Mouse (Mus musculus): ENCODE results near the gene Bag2. TPM values are rescaled to one million over a fixed set of nuclear protein-coding genes. Genes with fewer than 3 reads are reported as not detected.

Gene Bag2
- polyA plus RNA-seq (2016; fragmentation: Nextera tagmentation; extraction: Ambion mirVana), result 80.2 and 83.1 TPM in 2 replicates

DNA sequence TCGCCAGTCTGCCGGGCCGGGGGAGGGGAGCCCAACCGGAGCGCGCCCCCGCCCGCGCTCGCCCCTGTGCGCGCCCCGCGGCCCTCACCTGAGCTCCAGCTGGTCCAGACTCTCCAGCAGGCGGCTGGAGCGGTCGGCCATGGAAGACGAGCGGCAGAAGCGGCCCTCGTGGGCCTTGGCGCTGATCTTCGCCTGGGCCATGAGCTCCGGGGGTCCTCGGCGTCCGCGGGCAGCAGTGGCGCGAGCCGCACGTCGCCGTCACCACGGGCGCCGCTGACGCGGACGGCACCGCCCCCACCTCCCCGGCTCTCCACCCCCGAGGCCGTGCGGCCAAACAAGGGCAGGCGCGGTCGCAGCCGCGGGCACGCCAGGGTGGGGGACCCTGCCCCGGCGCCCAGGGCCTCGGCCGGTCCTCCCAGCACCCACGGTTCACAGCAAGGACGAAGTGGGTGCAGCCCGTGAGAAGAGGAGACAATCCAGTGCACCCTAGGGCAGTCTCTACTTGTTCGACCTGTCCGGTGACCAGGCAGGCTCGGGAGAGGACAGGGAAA, at the start of gene Bag2:
TSS of gene Bag2 (minus strand) at position 305 of the 551 bp plus-strand sequence.
- under 1% methylated on average over 57 of the region's 61 CpGs for WGBS
- Histone ChIP-seq H3K4me2 (peak within 1 kb of the TSS; percentile 93), H3K36me3 (peaks cover 20% of the 10 kb centered on the region), H3K4me3 (peak within 1 kb of the TSS; percentile 93), H3K9ac (peak within 1 kb of the TSS; percentile 95), H3K9me3 (replicated peaks) (no peaks in the 10 kb centered on the region), H3K27me3 (replicated peaks) (no peaks in the 10 kb centered on the region), H3K4me1 (replicated peaks) (peaks cover 29% of the 10 kb centered on the region), H3K27ac (ENCODE audit: poor library complexity, severe bottlenecking) (peak within 1 kb of the TSS; percentile 83)
- peak; percentile 91 for ATAC-seq (ENCODE audit: insufficient number of reproducible peaks, low FRiP score)

DNA sequence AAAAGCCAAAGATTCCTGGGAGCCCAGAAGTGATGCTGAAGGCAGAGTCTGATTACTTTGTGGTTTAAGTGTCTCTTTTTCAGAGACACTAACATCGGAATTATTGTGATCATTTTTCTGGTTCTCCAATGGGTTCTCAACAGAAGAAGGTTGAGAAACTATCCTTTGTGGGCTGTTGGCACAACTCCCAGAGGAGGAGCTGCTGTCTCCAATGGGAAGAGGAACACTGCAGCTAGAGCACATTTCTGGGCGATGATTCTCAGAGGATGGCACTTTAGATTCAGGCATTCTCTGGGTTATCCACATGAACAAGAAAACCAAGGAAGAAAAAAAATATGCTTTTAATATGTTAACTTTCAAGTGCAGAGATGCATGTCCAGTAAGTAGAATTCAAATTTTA, 45.7 kb upstream of the Bag2 start:
- no peak overlapping the region for H3K4me2 ChIP-seq
- no peak overlapping the region for H3K4me3 ChIP-seq
- H3K4me1 ChIP-seq (replicated peaks), result no peaks in the 10 kb centered on the region
- H3K36me3 ChIP-seq, result peaks cover 62% of the 10 kb centered on the region
- no peak for ATAC-seq (ENCODE audit: insufficient number of reproducible peaks, low FRiP score)
- WGBS, result 95% methylated on average over 2 of the region's 2 CpGs
- H3K27ac ChIP-seq (ENCODE audit: poor library complexity, severe bottlenecking), result no peak overlapping the region
- no peaks in the 10 kb centered on the region for H3K9me3 ChIP-seq (replicated peaks)
- H3K9ac ChIP-seq, result no peak overlapping the region
- H3K27me3 ChIP-seq (replicated peaks), result no peaks in the 10 kb centered on the region

DNA sequence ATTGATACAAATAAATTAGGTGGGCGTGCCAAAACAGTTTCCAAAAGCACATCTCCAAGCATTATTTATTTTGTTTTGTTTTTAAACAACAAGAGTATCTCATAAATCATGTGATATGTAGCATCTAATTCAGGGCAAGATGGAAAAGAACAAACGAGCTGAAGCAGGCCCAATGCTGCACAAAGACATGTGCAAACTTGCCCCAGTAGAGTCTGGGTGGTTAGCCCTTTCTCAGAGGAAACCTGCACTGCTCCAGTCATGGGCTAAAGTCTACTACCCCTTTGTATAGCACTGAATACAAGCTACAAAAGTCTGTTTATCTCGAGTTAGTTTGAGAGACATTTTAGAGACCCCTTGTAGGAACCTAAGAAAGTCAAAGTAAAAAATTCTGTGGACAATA, 42.0 kb upstream of the Bag2 start:
- Histone ChIP-seq H3K27me3 (replicated peaks) (no peaks in the 10 kb centered on the region), H3K4me1 (replicated peaks) (no peaks in the 10 kb centered on the region), H3K4me2 (no peak overlapping the region), H3K9me3 (replicated peaks) (no peaks in the 10 kb centered on the region), H3K36me3 (peaks cover 53% of the 10 kb centered on the region), H3K4me3 (no peak overlapping the region), H3K27ac (ENCODE audit: poor library complexity, severe bottlenecking) (no peak overlapping the region), H3K9ac (no peak overlapping the region)
- no peak for ATAC-seq (ENCODE audit: insufficient number of reproducible peaks, low FRiP score)
- WGBS, result 86% methylated on average over 3 of the region's 3 CpGs

- H3K4me1 ChIP-seq (replicated peaks), result 0 out of 2 replicates have a peak, but pooled peaks cover 5% of the 10 kb centered on the region
- peaks cover 15% of the 10 kb centered on the region for H3K36me3 ChIP-seq
- H3K9ac ChIP-seq, result no peak overlapping the region
- H3K4me3 ChIP-seq, result no peak overlapping the region
- H3K9me3 ChIP-seq (replicated peaks), result no peaks in the 10 kb centered on the region
- no peak overlapping the region for H3K4me2 ChIP-seq
- H3K27me3 ChIP-seq (replicated peaks), result no peaks in the 10 kb centered on the region
- 50% methylated on average over 3 of the region's 3 CpGs for WGBS
- no peak for ATAC-seq (ENCODE audit: insufficient number of reproducible peaks, low FRiP score)
- H3K27ac ChIP-seq (ENCODE audit: poor library complexity, severe bottlenecking), result no peak overlapping the region
Measured at GRCm38 (mm10) chr1:33788493-33788892, 30.9 kb upstream of the Bag2 start.

- WGBS, result 82% methylated on average over 5 of the region's 5 CpGs
- no peak overlapping the region for H3K4me2 ChIP-seq
- H3K9me3 ChIP-seq (replicated peaks), result no peaks in the 10 kb centered on the region
- H3K27me3 ChIP-seq (replicated peaks), result no peaks in the 10 kb centered on the region
- no peak for ATAC-seq (ENCODE audit: insufficient number of reproducible peaks, low FRiP score)
- 0 out of 2 replicates have a peak, but pooled peaks cover 5% of the 10 kb centered on the region for H3K4me1 ChIP-seq (replicated peaks)
- H3K27ac ChIP-seq (ENCODE audit: poor library complexity, severe bottlenecking), result no peak overlapping the region
- no peak overlapping the region for H3K4me3 ChIP-seq
- H3K36me3 ChIP-seq, result peaks cover 17% of the 10 kb centered on the region
- no peak overlapping the region for H3K9ac ChIP-seq
Measured at GRCm38 (mm10) chr1:33788072-33788471, 30.5 kb upstream of the Bag2 start.

DNA sequence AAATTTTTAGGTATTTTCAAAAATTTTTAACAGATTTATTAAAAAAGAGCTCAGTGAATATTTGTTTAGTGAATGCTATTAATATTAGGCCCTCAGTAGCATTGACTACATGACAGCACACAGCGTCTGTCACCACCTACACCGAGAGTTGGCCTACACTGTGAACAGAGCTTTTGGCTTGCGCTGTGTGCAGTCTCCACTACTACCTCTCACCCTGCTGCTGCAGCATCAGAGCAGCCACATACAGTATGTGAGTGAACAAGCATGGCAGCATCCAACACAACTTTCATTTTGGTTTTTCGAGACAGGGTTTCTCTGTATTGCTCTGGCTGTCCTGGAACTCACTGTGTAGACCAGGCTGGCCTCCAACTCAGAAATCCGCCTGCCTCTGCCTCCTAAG, 27.0 kb upstream of the Bag2 start:
- Histone ChIP-seq H3K4me3 (no peak overlapping the region), H3K27me3 (replicated peaks) (no peaks in the 10 kb centered on the region), H3K9me3 (replicated peaks) (no peaks in the 10 kb centered on the region), H3K36me3 (peaks cover 28% of the 10 kb centered on the region), H3K9ac (no peak overlapping the region), H3K4me1 (replicated peaks) (0 out of 2 replicates have a peak, but pooled peaks cover 3% of the 10 kb centered on the region), H3K27ac (ENCODE audit: poor library complexity, severe bottlenecking) (no peak overlapping the region), H3K4me2 (no peak overlapping the region)
- WGBS, result 91% methylated on average over 5 of the region's 5 CpGs
- no peak for ATAC-seq (ENCODE audit: insufficient number of reproducible peaks, low FRiP score)

DNA sequence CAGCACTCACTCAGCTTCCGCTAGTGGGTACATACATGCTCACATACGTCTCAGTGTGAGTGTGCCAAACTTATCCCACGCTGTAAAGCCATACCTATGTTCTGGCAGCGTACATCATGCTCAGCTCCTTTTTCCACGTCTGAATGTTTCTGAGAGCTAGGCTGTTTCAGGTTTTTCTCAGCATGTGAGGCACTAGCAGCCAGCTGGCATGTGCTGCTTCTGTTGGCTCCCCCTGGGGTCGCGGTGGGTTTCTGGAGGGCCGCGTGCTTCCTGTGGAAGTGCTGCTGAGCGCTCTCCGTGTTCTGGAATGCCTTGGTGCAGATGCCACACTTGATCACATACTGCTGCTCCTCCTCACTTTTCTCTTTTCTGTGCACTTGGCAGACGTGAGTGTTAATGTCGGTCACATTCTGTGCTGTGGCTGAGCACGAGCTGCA, 18.6 kb upstream of the Bag2 start:
- H3K4me2 ChIP-seq, result no peak overlapping the region
- ATAC-seq (ENCODE audit: insufficient number of reproducible peaks, low FRiP score), result no peak
- 80% methylated on average over 14 of the region's 14 CpGs for WGBS
- no peaks in the 10 kb centered on the region for H3K4me1 ChIP-seq (replicated peaks)
- no peak overlapping the region for H3K27ac ChIP-seq (ENCODE audit: poor library complexity, severe bottlenecking)
- no peak overlapping the region for H3K9ac ChIP-seq
- peaks cover 47% of the 10 kb centered on the region for H3K36me3 ChIP-seq
- H3K4me3 ChIP-seq, result no peak overlapping the region
- H3K27me3 ChIP-seq (replicated peaks), result no peaks in the 10 kb centered on the region
- H3K9me3 ChIP-seq (replicated peaks), result no peaks in the 10 kb centered on the region

DNA sequence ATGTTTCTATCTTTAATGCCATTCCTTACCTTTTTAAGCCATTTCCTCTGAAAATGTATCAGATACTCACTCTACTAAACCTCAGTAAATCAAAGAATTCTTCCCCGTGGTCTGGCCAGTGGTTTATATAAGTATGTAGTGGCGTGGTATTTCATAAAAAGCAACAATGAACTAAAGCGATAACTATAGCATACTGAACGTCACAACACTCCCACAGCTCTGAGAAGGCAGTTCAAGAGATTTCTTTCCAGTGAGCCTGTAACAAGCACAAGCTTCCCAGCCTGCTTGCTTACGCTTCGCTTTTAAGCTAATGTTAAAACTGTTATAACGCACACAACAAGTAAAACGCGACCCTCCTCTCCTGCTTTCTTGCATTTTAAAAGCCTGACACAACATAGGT, 14.5 kb upstream of the Bag2 start:
- Histone ChIP-seq H3K4me2 (no peak overlapping the region), H3K9me3 (replicated peaks) (no peaks in the 10 kb centered on the region), H3K4me3 (no peak overlapping the region), H3K36me3 (peaks cover 51% of the 10 kb centered on the region), H3K4me1 (replicated peaks) (no peaks in the 10 kb centered on the region), H3K27me3 (replicated peaks) (no peaks in the 10 kb centered on the region), H3K27ac (ENCODE audit: poor library complexity, severe bottlenecking) (no peak overlapping the region), H3K9ac (no peak overlapping the region)
- WGBS, result 94% methylated on average over 9 of the region's 9 CpGs
- no peak for ATAC-seq (ENCODE audit: insufficient number of reproducible peaks, low FRiP score)

GRCm38 (mm10) chr1:33771621-33772020, 14.0 kb upstream of the Bag2 start:
- Histone ChIP-seq H3K9ac (no peak overlapping the region), H3K4me3 (no peak overlapping the region), H3K4me2 (no peak overlapping the region), H3K4me1 (replicated peaks) (no peaks in the 10 kb centered on the region), H3K36me3 (peaks cover 51% of the 10 kb centered on the region), H3K9me3 (replicated peaks) (no peaks in the 10 kb centered on the region), H3K27me3 (replicated peaks) (no peaks in the 10 kb centered on the region), H3K27ac (ENCODE audit: poor library complexity, severe bottlenecking) (no peak overlapping the region)
- ATAC-seq (ENCODE audit: insufficient number of reproducible peaks, low FRiP score), result no peak
- WGBS, result 93% methylated on average over 10 of the region's 10 CpGs

DNA sequence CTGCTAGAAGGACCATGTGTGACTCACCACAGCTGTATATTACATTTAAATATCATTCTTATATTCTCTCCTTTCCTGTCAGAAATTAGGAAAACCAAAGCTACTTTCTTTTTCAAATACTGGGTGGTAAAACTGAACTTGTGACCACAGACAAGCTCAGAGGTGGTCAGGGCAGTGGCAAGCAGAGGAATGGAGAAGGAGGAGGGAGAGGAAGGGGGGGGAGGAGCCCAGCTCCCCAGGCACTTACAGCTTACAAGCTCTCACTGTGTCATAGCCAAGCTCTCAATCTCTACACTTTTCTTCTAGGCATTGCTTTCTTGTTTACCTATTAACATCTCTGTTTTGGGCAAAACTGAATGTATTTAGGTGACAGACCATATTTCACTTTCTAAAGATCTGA, 11.2 kb upstream of the Bag2 start:
- ATAC-seq (ENCODE audit: insufficient number of reproducible peaks, low FRiP score), result no peak
- H3K4me1 ChIP-seq (replicated peaks), result no peaks in the 10 kb centered on the region
- peaks cover 60% of the 10 kb centered on the region for H3K36me3 ChIP-seq
- no peak overlapping the region for H3K4me2 ChIP-seq
- no peaks in the 10 kb centered on the region for H3K9me3 ChIP-seq (replicated peaks)
- H3K27me3 ChIP-seq (replicated peaks), result no peaks in the 10 kb centered on the region
- no peak overlapping the region for H3K27ac ChIP-seq (ENCODE audit: poor library complexity, severe bottlenecking)
- no peak overlapping the region for H3K9ac ChIP-seq
- H3K4me3 ChIP-seq, result no peak overlapping the region

DNA sequence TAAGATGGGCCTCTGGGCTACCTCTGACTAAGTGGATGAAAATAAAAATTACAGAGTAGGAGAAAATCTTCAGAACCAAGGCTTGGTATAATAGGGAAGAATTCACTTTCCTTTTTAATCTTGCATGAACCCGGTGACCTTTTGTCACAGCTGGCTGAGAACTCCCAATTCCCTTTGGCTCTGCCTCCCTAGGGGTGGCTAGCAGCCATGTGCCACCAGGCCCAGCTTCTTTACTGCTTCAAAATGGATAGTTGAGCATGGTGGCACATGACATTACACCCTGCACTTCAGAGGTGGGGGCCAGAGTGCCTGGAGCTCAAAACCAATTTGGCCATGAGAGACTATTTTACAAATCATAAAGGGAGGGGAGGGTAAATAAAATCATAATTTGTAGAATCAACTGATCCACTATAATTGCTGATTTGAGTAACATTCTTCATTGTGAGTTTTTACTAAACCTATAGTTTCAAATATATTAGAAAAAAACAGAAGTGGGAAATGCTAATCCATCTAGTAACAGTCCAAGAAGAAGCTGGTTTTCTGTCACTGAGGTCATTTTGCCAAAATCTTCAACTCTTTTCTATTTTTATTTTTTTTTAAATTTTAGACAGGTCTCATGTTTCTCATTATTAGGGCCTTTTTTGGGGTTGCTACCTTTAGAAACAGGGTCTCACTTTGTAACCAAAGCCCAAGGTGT, 10.6 kb upstream of the Bag2 start:
- Histone ChIP-seq H3K27me3 (replicated peaks) (no peaks in the 10 kb centered on the region), H3K4me3 (no peak overlapping the region), H3K36me3 (peaks cover 61% of the 10 kb centered on the region), H3K4me1 (replicated peaks) (no peaks in the 10 kb centered on the region), H3K9me3 (replicated peaks) (no peaks in the 10 kb centered on the region), H3K9ac (no peak overlapping the region), H3K4me2 (no peak overlapping the region), H3K27ac (ENCODE audit: poor library complexity, severe bottlenecking) (no peak overlapping the region)
- no peak for ATAC-seq (ENCODE audit: insufficient number of reproducible peaks, low FRiP score)
- WGBS, result 82% methylated on average over 1 of the region's 1 CpGs
